Mouse (Mus musculus) heart, embryonic 11.5 days (tissue): ENCODE measurements around the gene Bbx. TPM values are rescaled to one million over a fixed set of nuclear protein-coding genes. Genes with fewer than 3 reads are reported as not detected.
A peak's percentile ranks its signal among the peaks of the same experiment; 100 is the strongest.

Experiments used
- ATAC-seq: fragments of 200-750 bp; cut with Nextera tagmentation; replicated peaks from 2 replicates; pipeline ENCODE4 v1.8.0; 2017; ENCODE audit warnings: moderate library complexity; ENCODE audit not compliant: insufficient number of reproducible peaks, low FRiP score, low TSS enrichment
- H3K27ac ChIP-seq: fragments of 300-500 bp; sonication (generic); 2 replicates; pipeline ENCODE4 v1.5.1; 2014; ENCODE audit warnings: mild to moderate bottlenecking, low read depth, low read length
- H3K27me3 ChIP-seq: fragments of 300-500 bp; sonication (generic); 2 replicates; pipeline ENCODE4 v1.6.1; 2014; ENCODE audit warnings: mild to moderate bottlenecking, low read length, mixed read lengths; ENCODE audit not compliant: control insufficient read depth, insufficient read depth
- H3K36me3 ChIP-seq: fragments of 300-500 bp; sonication (generic); 2 replicates; pipeline ENCODE4 v1.6.1; 2014; ENCODE audit warnings: mild to moderate bottlenecking, low read length, moderate library complexity, mixed read lengths; ENCODE audit not compliant: control insufficient read depth, insufficient read depth
- H3K4me1 ChIP-seq: fragments of 300-500 bp; sonication (generic); 2 replicates; pipeline ENCODE4 v1.6.1; 2014; ENCODE audit warnings: low read length; ENCODE audit not compliant: control insufficient read depth, insufficient read depth
- H3K4me2 ChIP-seq: fragments of 300-500 bp; sonication (generic); 2 replicates; pipeline ENCODE4 v1.6.1; 2014; ENCODE audit warnings: mild to moderate bottlenecking, moderate library complexity
- H3K4me3 ChIP-seq: fragments of 300-500 bp; sonication (generic); 2 replicates; pipeline ENCODE4 v1.5.1; 2014; ENCODE audit warnings: low read depth, low read length
- H3K9ac ChIP-seq: fragments of 300-500 bp; sonication (generic); 2 replicates; pipeline ENCODE4 v1.6.1; 2014; ENCODE audit warnings: mild to moderate bottlenecking, low read depth, low read length, moderate library complexity
- H3K9me3 ChIP-seq: fragments of 300-500 bp; sonication (generic); replicated peaks from 2 replicates; pipeline ENCODE4 v1.6.1; 2016; ENCODE audit warnings: low read length; ENCODE audit not compliant: control insufficient read depth
- WGBS: fragments of 180-500 bp; shearing (Covaris S2); extraction: QIAGEN DNeasy Blood & Tissue Kit; methylation state at CpG from one replicate; pipeline ENCODE4 v1.1.7; 2014; ENCODE audit not compliant: insufficient replicate concordance; 5-methylcytosine and 5-hydroxymethylcytosine counted together
- polyA plus RNA-seq: library from polyadenylated mRNA; unstranded; fragments of >200 nt; fragmentation: Nextera tagmentation; extraction: Ambion mirVana; gene quantifications from 2 replicates; pipeline ENCODE4 v1.2.1, GENCODE M21; 2014

Gene Bbx
- polyA plus RNA-seq = 32.6 and 40.2 TPM in 2 replicates

DNA sequence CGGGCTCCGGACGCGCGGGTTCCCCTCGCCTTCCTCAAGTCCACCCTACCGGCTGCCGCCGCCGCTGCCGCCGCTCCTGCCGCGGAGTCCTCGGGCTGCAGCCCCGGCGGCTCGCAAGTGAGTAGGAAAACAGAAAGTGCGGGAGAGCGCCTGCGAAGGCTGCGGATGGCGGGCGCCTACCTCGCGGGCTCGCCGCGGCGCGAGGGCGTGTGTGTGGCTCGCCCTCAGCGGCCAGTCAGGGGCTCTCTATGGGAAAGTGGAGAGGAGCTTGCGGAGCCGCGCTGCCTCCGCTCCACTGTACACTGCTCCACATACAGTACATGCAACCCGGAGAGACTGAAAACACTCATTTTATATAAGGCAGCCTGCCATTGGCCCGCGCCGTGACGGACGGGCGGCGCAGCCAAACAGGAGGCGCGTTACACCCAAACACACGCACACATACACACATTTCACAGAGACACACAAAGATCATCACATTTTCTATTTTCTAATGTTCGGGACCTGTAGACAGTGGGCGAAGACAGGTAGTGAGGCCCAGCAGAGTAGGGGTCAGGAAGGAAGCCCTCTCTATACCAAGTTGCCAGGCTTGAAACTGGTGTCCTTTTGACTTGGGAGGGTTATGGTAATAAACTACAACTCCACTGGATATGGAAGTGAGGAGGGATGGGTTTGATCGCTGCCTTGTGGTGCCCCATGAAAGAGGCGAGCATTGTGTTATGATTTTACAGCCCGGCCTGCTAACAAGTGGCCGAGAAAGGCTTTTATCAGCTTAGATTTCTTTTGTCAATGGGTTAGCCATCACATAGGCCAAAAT is at the start of gene Bbx:
TSS of gene Bbx (minus strand) at position 329 of the 817 bp plus-strand sequence.
- Histone ChIP-seq H3K4me1 (peaks cover 4% of the 10 kb centered on the region; the same call in 1 of the 2 replicates), H3K27ac (peak within 1 kb of the TSS; percentile 98)
- under 1% methylated on average over 55 of the region's 55 CpGs for WGBS

DNA sequence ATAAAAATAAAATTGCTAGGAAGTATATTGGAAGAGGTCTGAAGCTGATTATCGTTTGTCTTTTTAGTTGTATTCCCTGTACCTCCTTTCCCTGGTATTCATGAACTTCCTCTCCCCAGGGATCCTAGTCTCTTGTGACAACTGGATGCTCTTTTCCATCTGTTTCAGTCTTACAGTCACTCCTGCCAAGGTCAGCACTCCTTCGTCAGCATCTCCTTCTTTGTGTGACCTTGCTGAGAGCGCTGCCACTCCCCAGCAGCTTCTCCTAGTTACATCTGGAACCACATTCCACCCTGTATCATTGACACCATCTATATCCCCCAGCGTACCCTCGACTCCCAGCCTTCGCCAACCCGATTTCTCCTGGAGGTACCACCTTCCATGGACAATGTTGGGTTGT is 49.7 kb upstream of the Bbx start:
- no peak for ATAC-seq
- H3K27ac ChIP-seq = no peak overlapping the region
- H3K4me3 ChIP-seq = no peak overlapping the region
- no peak overlapping the region for H3K9ac ChIP-seq
- no peaks in the 10 kb centered on the region for H3K27me3 ChIP-seq
- H3K36me3 ChIP-seq = no peaks in the 10 kb centered on the region
- no peaks in the 10 kb centered on the region for H3K9me3 ChIP-seq
- H3K4me1 ChIP-seq = no peaks in the 10 kb centered on the region
- H3K4me2 ChIP-seq = peak overlapping the region; percentile 31
- 46% methylated on average over 7 of the region's 7 CpGs for WGBS

More for the DNA sequence above, at the start of gene Bbx:
- H3K36me3 ChIP-seq = no peaks in the 10 kb centered on the region
- H3K4me3 ChIP-seq = peak within 1 kb of the TSS; percentile 94
- H3K27me3 ChIP-seq = no peaks in the 10 kb centered on the region
- ATAC-seq = peak; percentile 97
- H3K4me2 ChIP-seq = peak within 1 kb of the TSS; percentile 94
- no peaks in the 10 kb centered on the region for H3K9me3 ChIP-seq
- H3K9ac ChIP-seq = peak within 1 kb of the TSS; percentile 94

DNA sequence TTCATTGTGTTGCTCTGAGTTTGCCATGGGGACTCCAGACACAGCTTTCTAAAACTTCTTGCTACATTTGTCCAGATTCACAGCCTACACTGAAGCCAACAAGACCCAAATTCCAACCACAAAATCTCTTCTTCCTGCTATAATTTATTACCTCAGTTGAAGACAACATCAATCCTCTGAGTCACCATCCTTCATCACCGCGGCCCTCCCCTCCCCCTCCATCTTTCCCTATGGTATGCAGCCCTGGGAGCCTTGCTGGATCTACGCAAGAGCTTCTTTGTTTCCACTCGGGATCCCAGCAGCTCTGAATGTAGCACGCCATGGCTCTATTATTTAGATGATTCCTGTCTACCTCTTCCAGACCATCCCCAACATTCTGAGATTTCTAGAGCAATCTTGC is 49.2 kb upstream of the Bbx start:
- ATAC-seq = no peak
- Histone ChIP-seq H3K36me3 (no peaks in the 10 kb centered on the region), H3K9me3 (no peaks in the 10 kb centered on the region), H3K4me1 (no peaks in the 10 kb centered on the region), H3K27ac (no peak overlapping the region), H3K4me2 (no peak overlapping the region), H3K4me3 (no peak overlapping the region), H3K27me3 (no peaks in the 10 kb centered on the region), H3K9ac (no peak overlapping the region)
- 56% methylated on average over 5 of the region's 5 CpGs for WGBS

DNA sequence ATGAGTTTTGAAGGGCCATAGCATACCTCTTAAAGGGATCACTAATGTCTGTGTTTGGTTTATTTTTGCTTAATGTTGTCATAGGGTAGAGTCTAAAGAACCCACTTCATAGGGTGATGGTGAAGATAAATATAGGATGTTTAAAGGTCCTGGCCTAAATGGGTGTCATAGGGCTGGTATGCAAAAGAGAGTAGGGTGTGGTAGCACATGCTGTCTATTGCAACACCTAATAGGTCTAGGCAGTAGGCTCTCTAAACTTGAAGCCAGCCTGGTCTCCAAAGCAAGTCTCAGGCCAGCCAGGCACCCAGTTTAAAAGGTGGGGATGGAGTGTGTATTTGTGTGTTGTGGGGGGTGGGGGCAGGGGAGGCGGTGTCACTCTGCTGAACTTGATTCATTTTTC is 46.5 kb upstream of the Bbx start:
- Histone ChIP-seq H3K4me3 (no peak overlapping the region), H3K4me2 (no peak overlapping the region), H3K4me1 (no peaks in the 10 kb centered on the region), H3K36me3 (no peaks in the 10 kb centered on the region), H3K27ac (no peak overlapping the region), H3K9ac (no peak overlapping the region), H3K27me3 (no peaks in the 10 kb centered on the region), H3K9me3 (no peaks in the 10 kb centered on the region)
- 87% methylated on average over 1 of the region's 1 CpGs for WGBS
- ATAC-seq = no peak

DNA sequence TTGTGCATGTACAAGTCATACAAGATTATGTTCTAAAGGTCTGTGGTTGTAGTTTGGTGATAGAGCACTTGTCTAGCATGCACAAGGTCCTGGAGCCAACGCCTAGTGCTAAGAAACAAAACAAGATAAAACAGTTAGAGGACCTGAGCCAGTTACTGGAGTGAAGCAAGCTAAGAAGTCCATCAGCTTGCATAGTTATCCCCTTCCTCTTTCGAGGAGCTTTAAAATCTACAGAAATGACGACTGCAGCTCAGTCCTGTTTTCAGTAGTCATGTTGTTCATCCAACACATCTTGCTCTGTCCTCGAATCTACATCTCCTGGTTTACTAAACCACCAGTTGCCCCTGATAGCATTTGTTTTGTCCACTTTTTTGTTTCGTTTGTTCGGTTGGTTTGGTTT is 45.4 kb upstream of the Bbx start:
- Histone ChIP-seq H3K9me3 (no peaks in the 10 kb centered on the region), H3K27me3 (no peaks in the 10 kb centered on the region)
- WGBS = 81% methylated on average over 6 of the region's 6 CpGs

DNA sequence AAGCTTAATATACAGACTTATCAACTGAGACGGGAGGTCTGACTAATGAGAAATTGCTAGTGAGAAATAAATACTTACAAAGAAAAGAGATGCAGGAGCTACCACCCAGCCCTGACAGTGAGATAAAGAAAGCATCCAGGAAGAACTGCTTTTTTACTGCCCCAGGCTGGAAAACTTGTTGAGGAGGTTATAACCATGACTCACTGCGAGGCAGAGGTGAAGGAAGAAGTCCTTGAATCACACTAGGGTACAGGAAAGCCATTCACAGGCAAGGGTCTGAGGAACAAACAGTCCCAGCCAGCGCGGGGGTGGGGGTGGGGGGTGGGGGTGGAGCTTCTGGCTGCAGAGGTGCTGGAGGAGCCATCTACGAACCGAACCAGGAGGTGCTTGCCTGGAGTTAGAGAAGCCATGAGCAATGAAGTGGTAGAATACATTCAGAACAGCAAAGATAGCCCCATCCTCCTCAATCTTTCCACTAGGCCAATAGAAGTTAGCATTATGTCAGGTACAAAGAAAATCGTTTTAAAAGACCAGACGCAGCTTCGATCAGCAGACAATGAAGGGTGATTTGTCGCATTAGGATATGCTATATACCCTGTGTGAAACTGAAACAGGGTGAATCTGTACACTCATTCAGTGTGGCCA is 30.2 kb upstream of the Bbx start:
- Histone ChIP-seq H3K4me1 (peaks cover 4% of the 10 kb centered on the region; the same call in 1 of the 2 replicates), H3K4me3 (no peak overlapping the region), H3K27ac (no peak overlapping the region), H3K27me3 (no peaks in the 10 kb centered on the region), H3K9ac (no peak overlapping the region), H3K9me3 (no peaks in the 10 kb centered on the region), H3K4me2 (0 out of 2 replicates have a peak overlapping the region, but pooled peaks have one; percentile 29), H3K36me3 (no peaks in the 10 kb centered on the region)
- whole genome bisulfite sequencing = 28% methylated on average over 10 of the region's 10 CpGs
- ATAC-seq = no peak

More for the DNA sequence above, 45.4 kb upstream of the Bbx start:
- H3K4me1 ChIP-seq = no peaks in the 10 kb centered on the region
- no peak overlapping the region for H3K9ac ChIP-seq
- no peaks in the 10 kb centered on the region for H3K36me3 ChIP-seq
- H3K27ac ChIP-seq = no peak overlapping the region
- H3K4me3 ChIP-seq = no peak overlapping the region
- no peak overlapping the region for H3K4me2 ChIP-seq
- no peak for ATAC-seq

DNA sequence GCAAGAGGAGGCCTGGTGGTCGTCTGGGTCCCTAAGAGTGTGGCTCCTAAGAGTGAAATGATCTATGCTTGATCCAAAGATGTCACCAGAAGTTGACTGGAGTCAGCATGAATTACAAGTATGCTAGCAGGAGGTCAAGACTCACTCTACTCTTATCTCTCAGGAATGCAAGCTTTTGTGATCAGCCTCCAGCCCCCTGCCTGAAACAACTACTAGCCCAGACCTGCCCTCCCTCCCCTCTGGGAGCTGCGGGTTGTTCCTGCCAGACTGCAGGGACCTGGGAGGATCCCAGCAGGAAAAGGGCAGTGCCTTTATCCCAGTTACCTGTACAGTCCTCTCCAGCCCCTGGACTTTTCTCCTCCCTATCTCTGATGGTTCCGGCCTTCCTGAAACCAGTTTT is 27.0 kb upstream of the Bbx start:
- no peaks in the 10 kb centered on the region for H3K36me3 ChIP-seq
- 22% methylated on average over 3 of the region's 3 CpGs for WGBS
- no peak overlapping the region for H3K9ac ChIP-seq
- H3K27ac ChIP-seq = no peak overlapping the region
- ATAC-seq = no peak
- no peaks in the 10 kb centered on the region for H3K27me3 ChIP-seq
- no peak overlapping the region for H3K4me2 ChIP-seq
- H3K9me3 ChIP-seq = no peaks in the 10 kb centered on the region
- H3K4me3 ChIP-seq = no peak overlapping the region
- H3K4me1 ChIP-seq = peaks cover 4% of the 10 kb centered on the region; the same call in 1 of the 2 replicates

DNA sequence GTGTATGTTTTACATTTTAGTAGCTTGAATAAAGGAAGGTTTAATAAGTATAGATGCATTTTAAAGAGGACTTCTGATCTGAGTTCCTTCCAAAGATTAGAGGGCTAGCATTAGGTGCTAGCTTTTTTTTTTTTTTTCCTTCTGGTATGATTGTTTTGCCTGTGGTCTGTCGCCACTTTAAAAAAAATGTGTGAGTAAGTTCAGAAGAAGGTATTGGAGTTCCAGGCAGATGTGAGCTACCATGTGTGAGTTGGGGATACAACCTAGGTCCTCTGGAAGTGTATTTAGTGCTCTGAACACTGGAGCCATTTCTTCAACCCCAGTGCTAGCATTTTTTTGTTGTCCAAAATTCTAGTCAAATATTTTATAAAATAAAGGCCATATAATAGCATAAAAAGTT is 23.9 kb upstream of the Bbx start:
- Histone ChIP-seq H3K4me1 (peaks cover 4% of the 10 kb centered on the region; the same call in 1 of the 2 replicates), H3K36me3 (no peaks in the 10 kb centered on the region), H3K4me3 (no peak overlapping the region), H3K27me3 (no peaks in the 10 kb centered on the region), H3K27ac (no peak overlapping the region), H3K4me2 (no peak overlapping the region), H3K9me3 (no peaks in the 10 kb centered on the region), H3K9ac (no peak overlapping the region)
- 73% methylated on average over 1 of the region's 1 CpGs for WGBS
- ATAC-seq = no peak
